Mouse (Mus musculus) neural tube, embryonic 11.5 days (tissue): ENCODE results near the gene Gm20903. TPM values are rescaled to one million over a fixed set of nuclear protein-coding genes. Genes with fewer than 3 reads are reported as not detected.
"Not testable (repeated sequence)": the region's sequence is repeated elsewhere in the genome, so short reads cannot be mapped to it uniquely, and the experiment has no call there.

Experiments
- ATAC-seq: fragments of 200-750 bp; cut with Nextera tagmentation; 2 replicates; pipeline ENCODE4 v1.8.0; 2017; ENCODE audit warnings: moderate number of reproducible peaks, mild to moderate bottlenecking, moderate TSS enrichment, moderate library complexity; ENCODE audit not compliant: insufficient read depth, low FRiP score, low TSS enrichment
- DNase-seq: peaks from one replicate; pipeline ENCODE4 v3.0.0-alpha.2; 2015; ENCODE audit warnings: low spot score
- H3K27ac ChIP-seq: fragments of 300-500 bp; sonication (generic); 2 replicates; pipeline ENCODE4 v1.5.1; 2014; ENCODE audit warnings: low read depth, mild to moderate bottlenecking, low read length
- H3K27me3 ChIP-seq: fragments of 300-500 bp; sonication (generic); 2 replicates; pipeline ENCODE4 v1.6.1; 2014; ENCODE audit warnings: mild to moderate bottlenecking, low read length, mixed read lengths; ENCODE audit not compliant: control insufficient read depth, insufficient read depth
- H3K36me3 ChIP-seq: fragments of 300-500 bp; sonication (generic); 2 replicates; pipeline ENCODE4 v1.6.1; 2014; ENCODE audit warnings: mild to moderate bottlenecking, low read length, moderate library complexity, mixed read lengths; ENCODE audit not compliant: control insufficient read depth, insufficient read depth
- H3K4me1 ChIP-seq: fragments of 300-500 bp; sonication (generic); 2 replicates; pipeline ENCODE4 v1.6.1; 2014; ENCODE audit warnings: low read length, mixed read lengths; ENCODE audit not compliant: control insufficient read depth, insufficient read depth
- H3K4me2 ChIP-seq: fragments of 300-500 bp; sonication (generic); 2 replicates; pipeline ENCODE4 v1.6.1; 2014; ENCODE audit warnings: low read depth, mild to moderate bottlenecking, moderate library complexity
- H3K4me3 ChIP-seq: fragments of 300-500 bp; sonication (generic); 2 replicates; pipeline ENCODE4 v1.5.1; 2014; ENCODE audit warnings: low read depth, low read length
- H3K9ac ChIP-seq: fragments of 300-500 bp; sonication (generic); 2 replicates; pipeline ENCODE4 v1.6.1; 2014; ENCODE audit warnings: mild to moderate bottlenecking, low read length
- H3K9me3 ChIP-seq: fragments of 300-500 bp; sonication (generic); 2 replicates; pipeline ENCODE4 v1.6.1; 2016; ENCODE audit warnings: low read length; ENCODE audit not compliant: control insufficient read depth
- WGBS: fragments of 180-500 bp; shearing (Covaris S2); extraction: QIAGEN DNeasy Blood & Tissue Kit; methylation state at CpG from one replicate; pipeline ENCODE4 v1.1.7; 2014; 5-methylcytosine and 5-hydroxymethylcytosine counted together
- polyA plus RNA-seq: library from polyadenylated mRNA; unstranded; fragments of >200 nt; fragmentation: Nextera tagmentation; extraction: Ambion mirVana; gene quantifications from 2 replicates; pipeline ENCODE4 v1.2.1, GENCODE M21; 2014

Gene Gm20903
- not detected in 2 replicates for polyA plus RNA-seq

DNA sequence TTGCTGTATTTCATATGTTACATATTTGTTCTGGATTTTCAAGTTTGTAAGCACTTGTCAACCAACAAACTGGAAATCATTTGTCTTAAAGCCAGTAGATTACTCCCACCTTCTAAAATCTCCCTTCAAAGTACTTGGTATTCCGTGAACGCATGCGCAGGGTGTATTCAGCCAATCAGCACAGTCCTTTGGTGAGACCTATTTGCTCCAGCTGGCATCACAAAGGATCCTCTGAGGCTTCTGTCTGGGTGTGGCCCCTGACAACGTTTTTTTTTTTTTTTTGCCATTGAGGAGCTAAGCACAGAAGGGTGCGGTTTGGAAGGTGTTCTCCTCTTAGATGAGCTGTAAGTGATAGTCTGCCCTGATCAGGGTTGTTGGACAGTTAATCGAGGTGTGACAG, at the start of gene Gm20903:
Gene Gm20903 (plus strand): TSS at position 301 of the 400 bp plus-strand sequence.
- not testable (repeated sequence) for H3K4me2 ChIP-seq, ATAC-seq, H3K36me3 ChIP-seq, DNase-seq, H3K9me3 ChIP-seq, H3K4me1 ChIP-seq, H3K4me3 ChIP-seq, H3K9ac ChIP-seq, H3K27me3 ChIP-seq, H3K27ac ChIP-seq
- no CpG with 5 or more reads among the region's 6 CpGs for whole genome bisulfite sequencing
